Mouse (Mus musculus) liver (tissue): Measurements from ENCODE around the gene Csnk1e.

Experiments used
- DNase-seq: peaks from one replicate; pipeline ENCODE4 v3.0.0-alpha.2; 2020; ENCODE audit warnings: mixed read lengths

Gene Csnk1e

GRCm38 (mm10) chr15:79418677-79419076 lies 36.7 kb downstream of the Csnk1e start:
- DNase-seq: no peak

GRCm38 (mm10) chr15:79418265-79418664 lies 37.1 kb downstream of the Csnk1e start:
- DNase-seq: no peak

DNA sequence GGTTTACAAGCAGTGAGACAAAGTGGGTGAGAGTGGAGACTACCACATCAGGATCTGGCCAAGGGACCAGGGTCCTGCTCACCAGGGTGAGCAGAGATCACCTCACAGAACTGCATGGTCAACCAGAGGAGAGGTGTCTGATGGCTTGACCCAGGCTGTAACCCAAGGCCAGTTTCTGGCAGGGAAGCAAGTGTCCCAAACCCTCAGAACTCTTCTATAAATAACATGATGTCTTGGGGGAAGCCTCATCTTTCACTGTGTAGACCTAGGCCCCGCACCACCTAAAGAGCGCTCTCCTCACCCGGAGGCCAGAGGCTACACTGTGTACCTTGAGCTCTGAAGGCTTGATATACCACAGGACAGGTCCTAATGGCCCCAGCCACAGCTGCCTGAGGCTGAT lies 38.0 kb downstream of the Csnk1e start:
- no peak for DNase-seq

GRCm38 (mm10) chr15:79416460-79417085 lies 38.8 kb downstream of the Csnk1e start:
- DNase-seq: no peak

DNA sequence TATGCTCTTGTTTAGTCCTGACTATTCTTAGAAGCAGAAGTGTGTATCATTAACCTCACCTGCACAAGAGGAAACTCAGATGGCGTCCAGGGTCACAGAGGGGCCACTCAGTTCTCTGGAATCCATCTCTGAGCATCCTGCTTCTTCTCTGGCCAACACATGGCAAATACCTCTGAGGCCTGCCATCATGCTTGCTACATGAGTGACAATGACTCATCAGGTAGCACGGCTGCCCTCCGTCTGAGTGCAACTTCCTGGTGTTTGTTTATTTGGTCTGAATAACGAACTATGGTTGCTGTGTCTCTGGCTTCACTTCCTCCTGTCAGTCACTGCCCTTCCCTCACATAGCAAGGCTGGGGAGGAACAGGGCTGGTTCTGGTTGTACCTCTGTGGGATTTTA lies 40.9 kb downstream of the Csnk1e start:
- no peak for DNase-seq

GRCm38 (mm10) chr15:79413802-79414201 lies 41.6 kb downstream of the Csnk1e start:
- no peak for DNase-seq

DNA sequence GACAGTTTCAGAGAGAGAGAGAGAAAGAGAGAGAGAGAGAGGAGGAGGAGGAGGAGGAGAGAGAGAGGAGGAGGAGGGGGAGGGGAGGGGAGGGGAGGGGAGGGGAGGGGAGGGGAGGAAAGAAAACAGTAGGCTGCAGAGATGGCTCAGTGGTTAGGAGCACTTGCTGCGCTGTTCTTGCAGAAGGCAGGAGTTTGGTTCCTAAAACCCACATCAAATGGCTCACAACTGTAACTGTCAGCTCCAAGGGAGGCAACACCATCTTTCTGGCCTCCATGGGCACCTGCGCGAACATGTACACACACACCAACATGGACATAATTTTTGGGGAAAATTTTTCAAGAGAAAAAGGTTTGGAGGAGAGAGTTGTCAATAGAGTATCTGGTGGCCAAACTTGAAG lies 42.2 kb downstream of the Csnk1e start:
- no peak for DNase-seq

DNA sequence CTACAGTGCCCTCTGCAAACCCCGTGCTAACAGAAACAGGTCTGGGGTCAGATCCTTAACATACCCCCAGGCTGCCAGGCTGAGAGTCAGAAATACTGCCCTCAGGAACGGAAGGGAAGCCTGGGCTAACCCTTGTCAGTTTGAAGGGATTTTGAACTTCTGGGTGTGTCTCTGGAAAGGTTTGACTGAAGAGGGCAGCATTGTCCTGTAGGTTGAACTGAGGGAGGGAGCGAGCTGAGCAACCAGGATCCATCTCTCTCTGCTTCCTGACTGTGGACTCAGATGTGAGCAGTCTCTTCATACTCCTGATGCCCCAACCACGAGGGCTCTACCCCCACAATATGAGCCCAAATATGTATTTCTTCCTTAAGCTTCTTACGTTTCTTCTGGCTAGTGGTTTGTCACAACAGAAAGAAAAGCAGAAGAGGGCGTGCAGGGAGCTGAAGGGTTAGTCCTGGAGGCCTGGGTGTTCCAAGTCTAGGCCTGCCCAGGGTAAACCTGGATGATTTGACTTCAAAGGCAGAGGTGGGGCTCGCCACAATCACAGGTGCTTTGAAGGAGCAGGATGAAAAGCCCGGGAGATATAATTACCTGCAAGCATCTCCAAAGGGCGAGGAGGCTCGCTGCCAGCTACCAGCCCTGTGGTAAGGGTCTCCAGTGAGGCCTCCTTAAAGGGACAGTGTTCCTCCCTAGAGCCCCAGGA lies 43.9 kb downstream of the Csnk1e start:
- DNase-seq: no peak

DNA sequence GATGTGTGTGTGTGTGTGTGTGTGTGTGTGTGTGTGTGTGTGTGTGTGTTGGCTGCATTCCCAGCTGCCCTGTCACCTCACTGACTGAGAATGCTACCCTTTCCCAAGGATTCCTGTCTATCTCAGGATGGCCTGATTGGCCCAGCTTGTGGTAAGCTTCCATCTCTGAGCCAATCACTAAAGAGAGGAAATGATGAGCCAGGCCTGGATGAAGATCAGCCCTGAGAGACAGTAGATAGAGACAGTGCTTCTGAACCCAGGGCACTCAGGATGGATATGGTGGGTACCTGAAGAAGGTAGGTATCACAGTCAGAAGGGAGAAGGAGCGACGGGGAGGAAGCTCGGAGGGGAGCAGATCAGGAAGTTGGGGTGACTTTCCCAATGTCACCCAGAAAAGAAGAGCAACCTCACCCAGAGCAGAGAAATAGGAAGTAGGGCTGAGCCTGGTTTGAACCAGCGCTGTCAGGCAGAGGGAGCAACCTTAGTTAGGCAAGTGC lies 46.2 kb downstream of the Csnk1e start:
- DNase-seq: no peak

DNA sequence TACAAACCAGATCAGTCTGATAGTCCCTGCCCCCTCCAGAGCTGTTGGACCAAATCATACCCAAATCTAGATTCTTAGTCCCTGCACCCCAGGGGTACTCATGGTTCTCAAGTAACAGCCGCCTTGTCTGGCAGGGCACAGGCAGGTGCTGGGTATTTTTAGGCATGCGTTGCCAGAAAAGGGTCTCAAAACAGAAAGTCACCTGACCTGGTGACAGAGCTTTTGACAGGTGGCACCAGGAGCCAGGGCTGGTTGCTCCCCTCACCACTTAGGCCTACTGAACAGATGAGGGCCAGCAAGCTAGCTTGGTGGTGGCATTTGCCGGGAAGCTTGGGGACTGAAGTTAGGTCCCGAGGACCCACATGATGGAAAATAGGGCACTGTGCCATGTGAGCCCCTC lies 48.8 kb downstream of the Csnk1e start:
- DNase-seq: no peak

DNA sequence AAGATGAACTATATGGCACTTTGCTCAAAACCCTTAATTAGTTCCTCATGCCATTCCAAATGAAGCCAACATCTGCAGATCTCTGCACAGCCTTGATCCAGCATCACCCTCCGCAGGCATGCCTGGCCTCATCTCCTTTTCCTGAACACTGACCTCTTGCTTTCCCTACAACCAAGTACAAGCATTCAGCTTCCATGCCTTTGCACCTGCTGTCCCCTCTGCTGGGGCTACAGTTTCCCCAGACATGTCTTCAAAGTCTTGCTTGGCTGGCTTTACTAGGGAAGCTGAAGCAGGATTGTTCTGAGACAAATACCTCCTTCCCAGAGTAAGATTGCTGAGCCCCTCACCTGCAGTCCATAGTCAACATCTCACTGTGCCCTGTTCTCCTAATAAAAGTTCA lies 51.1 kb downstream of the Csnk1e start:
- DNase-seq: no peak

- no peak for DNase-seq
Measured at GRCm38 (mm10) chr15:79403763-79404210, 51.6 kb downstream of the Csnk1e start.

DNA sequence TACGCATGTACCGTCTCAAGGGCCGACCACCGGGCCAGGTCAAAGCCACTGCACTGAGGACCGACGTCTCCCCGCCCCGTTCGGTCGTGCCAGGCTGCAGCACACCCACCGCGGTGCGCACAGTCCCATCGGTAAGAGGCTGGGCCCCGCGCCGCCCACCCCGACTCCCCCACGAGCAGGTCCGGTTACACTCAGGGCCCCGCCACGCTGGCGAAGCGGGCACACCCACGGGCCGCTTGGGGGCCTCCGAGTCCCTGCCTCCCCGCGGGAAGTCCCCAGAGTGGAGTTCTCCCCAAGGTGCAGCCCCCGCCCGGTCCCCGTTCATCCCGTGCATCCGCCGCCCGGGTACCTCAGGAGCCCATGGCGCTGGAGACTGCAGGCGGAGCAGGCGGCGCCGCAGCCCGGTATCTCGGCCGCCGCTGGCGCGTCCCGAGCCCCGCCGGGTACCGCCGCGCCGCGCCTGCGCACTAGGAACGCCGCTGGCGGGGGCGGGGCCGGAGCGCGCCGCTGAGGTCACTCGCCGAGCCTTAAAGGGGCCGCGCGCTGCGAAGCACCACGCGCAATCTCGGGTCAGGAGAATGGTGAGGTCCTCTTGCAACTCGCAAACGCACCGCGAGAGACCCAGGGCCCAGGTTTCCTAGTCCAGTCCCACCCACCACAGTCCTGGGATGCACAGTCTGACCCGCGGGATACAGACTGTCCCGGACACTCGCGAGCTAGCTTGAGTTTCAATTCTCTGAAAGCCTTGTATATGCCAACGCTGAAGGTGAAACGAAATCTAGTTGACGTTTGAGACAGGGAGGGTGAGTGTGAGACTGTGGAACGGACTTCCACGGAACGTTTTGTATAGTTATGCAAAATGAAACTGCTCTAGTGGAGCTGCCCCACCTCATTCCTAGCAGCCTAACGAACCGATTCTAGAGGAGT lies 52.3 kb downstream of the Csnk1e start, which contains the start of gene Tmem184b:
Gene Tmem184b, minus strand, starts transcription at position 734 of the 927 bp plus-strand sequence.
- DNase-seq: peak; percentile 86

GRCm38 (mm10) chr15:79402176-79402575 lies 53.2 kb downstream of the Csnk1e start:
- DNase-seq: no peak

- no peak for DNase-seq
Measured at GRCm38 (mm10) chr15:79400975-79401365, 54.4 kb downstream of the Csnk1e start.

- DNase-seq: no peak
Measured at GRCm38 (mm10) chr15:79400134-79400974, 55.0 kb downstream of the Csnk1e start.

DNA sequence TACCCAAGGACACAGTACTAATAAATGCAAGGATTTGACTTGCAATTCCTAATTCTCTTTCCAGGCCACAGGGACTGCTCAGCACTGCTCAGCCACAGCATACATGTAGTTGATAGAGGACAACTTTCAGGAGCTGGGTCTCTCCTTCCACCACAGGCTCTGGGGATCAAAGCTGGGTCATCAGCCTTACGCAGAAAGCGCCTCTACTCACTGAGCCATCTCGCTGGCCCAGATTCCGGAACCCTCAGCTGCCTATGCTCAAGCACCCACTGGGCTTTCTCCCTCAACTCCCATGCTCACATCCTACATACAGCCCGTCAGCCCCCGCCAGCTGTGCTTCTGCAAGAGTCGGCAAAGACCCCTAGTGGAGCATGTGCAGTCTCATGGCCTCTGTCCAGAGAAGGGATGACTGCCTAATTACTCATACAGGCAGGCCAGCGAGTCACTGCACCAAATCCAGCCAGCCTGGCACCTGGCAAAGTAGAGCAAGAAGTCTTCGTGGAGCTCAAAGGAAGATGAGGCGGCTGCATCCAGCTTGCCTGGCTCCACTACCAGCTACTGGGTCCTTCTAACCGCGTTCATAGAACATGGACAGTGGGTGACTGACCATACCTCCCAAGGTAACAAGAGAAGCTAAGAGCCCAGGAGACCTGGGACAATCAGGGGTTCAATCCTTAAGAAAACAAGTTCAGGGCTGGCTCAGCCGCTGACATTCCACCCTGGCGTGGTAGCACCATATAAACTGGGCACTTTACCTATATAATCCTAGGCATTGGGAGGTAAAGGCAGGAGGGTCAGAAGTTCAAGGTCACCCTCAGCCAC lies 55.9 kb downstream of the Csnk1e start:
- DNase-seq: no peak

GRCm38 (mm10) chr15:79396736-79397135 lies 58.6 kb downstream of the Csnk1e start:
- DNase-seq: peak; percentile 48

DNA sequence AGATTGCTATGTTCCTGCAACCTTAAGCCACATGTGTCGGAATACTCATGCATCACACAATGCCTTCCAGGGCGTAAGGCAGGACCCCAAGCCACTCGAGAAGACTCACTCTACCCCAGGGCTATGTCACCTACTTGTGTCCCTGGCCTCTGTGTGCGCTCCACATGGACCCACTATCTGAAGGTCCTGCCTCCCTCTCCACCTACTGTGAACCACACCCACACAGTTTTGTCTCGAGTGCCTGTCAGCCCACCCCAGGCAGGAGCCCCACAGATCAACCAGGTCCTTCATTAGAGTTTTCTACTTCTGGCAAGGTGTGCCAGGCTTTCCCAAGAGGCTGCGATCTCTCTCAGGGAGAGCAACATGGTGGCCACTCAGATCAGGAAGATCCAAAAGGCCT lies 60.1 kb downstream of the Csnk1e start:
- DNase-seq: no peak

- no peak for DNase-seq
Measured at GRCm38 (mm10) chr15:79394842-79395241, 60.5 kb downstream of the Csnk1e start.

DNA sequence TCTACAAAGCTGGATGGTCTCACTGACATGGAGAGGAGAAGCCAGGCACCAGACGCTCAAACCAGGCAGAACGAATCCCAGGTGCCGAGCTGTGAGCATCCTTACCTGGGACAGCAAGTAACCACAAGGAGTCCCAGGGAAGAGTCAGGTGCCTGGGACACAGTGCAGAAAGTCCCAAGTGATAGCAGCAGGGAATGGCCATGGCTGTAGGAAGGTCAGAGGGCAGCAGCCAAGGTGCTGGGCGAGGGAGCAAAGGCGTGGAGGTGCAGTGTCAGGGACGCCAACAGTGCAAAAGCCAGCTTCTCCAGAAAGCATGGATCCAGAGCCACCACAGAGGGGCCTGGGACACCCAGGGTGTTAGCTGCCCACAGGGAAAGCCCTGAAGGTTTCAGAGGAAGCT lies 62.3 kb downstream of the Csnk1e start:
- no peak for DNase-seq
